Mouse (Mus musculus) C2C12 (cell line): ENCODE measurements around the gene Col5a3. TPM values are rescaled to one million over a fixed set of nuclear protein-coding genes. Genes with fewer than 3 reads are reported as not detected.

ENCODE experiments used
- H3K27me3 ChIP-seq: one replicate; pipeline ENCODE4 v1.6.1; 2011; ENCODE audit not compliant: control insufficient read depth, insufficient read depth, insufficient read length
- H3K36me3 ChIP-seq: one replicate; pipeline ENCODE4 v1.6.1; 2011; ENCODE audit not compliant: control insufficient read depth, insufficient read depth
- H3K4me3 ChIP-seq: one replicate; pipeline ENCODE4 v1.5.1; 2011; ENCODE audit warnings: mild to moderate bottlenecking, control low read depth; ENCODE audit not compliant: poor library complexity, insufficient read depth, severe bottlenecking
- H3K79me2 ChIP-seq: one replicate; pipeline ENCODE4 v1.6.1; 2011; ENCODE audit not compliant: control insufficient read depth, insufficient read depth
- H3K79me3 ChIP-seq: one replicate; pipeline ENCODE4 v1.6.1; 2011; ENCODE audit warnings: low read depth, control low read depth
- H3ac ChIP-seq: one replicate; pipeline ENCODE3; 2011; ENCODE audit warnings: low read depth; ENCODE audit not compliant: control insufficient read depth, insufficient read length
- CEBPB ChIP-seq: IDR thresholded peaks from one replicate; pipeline ENCODE4 v1.6.1; 2011; ENCODE audit warnings: low read depth, mild to moderate bottlenecking, control low read depth, moderate library complexity
- CTCF ChIP-seq: IDR thresholded peaks from one replicate; pipeline ENCODE4 v1.5.1; 2011; ENCODE audit not compliant: control insufficient read depth, insufficient read depth, insufficient read length
- FOSL1 ChIP-seq: IDR thresholded peaks from one replicate; pipeline ENCODE4 v1.8.0; 2011; ENCODE audit warnings: mild to moderate bottlenecking, low read length; ENCODE audit not compliant: poor library complexity, insufficient read depth, severe bottlenecking
- MAX ChIP-seq: IDR thresholded peaks from one replicate; pipeline ENCODE4 v1.6.1; 2011; ENCODE audit warnings: mild to moderate bottlenecking, control low read depth
- MYOD1 ChIP-seq: IDR thresholded peaks from one replicate; pipeline ENCODE4 v1.6.1; 2011; ENCODE audit warnings: low read depth; ENCODE audit not compliant: control insufficient read depth, insufficient read length
- MYOG ChIP-seq: IDR thresholded peaks from one replicate; pipeline ENCODE4 v1.6.1; 2011; ENCODE audit not compliant: control insufficient read depth, insufficient read length; ENCODE audit errors: extremely low read depth
- USF1 ChIP-seq: IDR thresholded peaks from one replicate; pipeline ENCODE4 v1.6.1; 2011; ENCODE audit warnings: low read depth, mild to moderate bottlenecking, control low read depth, moderate library complexity
- polyA plus RNA-seq: library from polyadenylated mRNA; unstranded; fragments of >200 nt; fragmentation: generic; extraction: Trizol; gene quantifications from one replicate; pipeline ENCODE4 v1.2.1, GENCODE M21; 2012; ENCODE audit warnings: missing spikeins

Col5a3 gene
- polyA plus RNA-seq, 1 experiment = 1.3 TPM

DNA sequence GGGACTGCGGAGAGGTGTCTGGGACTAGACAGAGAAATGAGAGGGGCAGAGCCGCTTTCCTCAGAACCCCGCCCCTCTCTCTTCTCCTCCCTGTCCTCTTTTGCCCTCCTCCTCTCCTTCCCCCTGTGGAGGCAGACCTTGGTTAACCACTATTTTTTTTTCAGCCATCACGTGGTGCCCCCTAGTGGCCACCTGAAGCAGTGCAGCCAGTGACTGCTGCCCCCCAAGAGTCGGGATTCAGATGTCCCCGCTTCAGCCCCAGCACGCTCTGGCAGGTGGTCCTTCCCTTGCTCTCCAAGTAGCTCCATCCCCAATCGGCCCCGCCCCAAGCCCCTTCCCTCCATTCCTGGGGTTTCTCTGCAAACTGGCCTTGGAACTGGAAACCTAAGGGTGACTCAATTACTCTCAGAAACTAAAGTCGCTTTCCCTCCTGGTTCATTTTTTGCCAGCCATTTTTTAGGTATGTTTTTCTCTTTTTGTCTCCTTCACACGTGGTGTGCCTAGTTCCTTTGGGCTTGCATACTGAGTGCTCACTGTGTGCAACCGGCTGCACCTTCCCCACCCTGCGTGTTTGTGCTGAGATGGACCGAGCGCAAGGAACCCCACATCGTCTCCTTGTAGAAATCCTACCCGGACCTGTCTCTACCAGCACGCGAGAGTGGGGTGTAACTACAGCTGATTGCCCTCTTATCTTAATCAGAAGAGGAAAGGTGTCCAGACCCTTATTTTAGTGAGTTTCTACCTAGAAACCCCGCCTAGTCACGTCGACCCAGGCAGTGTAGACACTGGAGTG lies 70.7 kb downstream of the Col5a3 start:
- H3K79me3 ChIP-seq = no peaks in the 10 kb centered on the region
- no peaks in the 10 kb centered on the region for H3K79me2 ChIP-seq
- no peak overlapping the region for H3ac ChIP-seq
- TF ChIP-seq CEBPB (no peak), CTCF (peak; percentile 62)
- no peak overlapping the region for H3K4me3 ChIP-seq
- H3K27me3 ChIP-seq = peaks cover 45% of the 10 kb centered on the region
- H3K36me3 ChIP-seq = no peaks in the 10 kb centered on the region

DNA sequence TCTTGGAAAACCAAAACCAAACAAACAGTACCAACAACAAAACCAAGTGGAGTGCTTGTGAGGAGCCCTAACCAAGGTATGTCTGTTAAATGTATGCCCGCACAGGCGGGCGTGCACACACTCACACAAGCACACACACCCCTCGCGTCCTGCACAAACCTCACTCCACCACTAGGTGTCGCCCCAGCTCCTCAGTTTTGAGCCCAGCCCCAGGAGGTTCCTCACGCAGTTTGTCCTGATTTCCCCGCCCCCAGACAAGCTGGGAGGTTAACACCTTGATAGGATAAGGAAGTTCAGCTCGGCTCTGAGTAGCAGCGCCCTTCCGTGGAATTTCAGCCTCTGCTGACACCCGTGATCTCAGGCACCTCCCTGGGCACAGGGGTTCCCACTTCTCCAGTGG lies 74.5 kb downstream of the Col5a3 start:
- TF ChIP-seq MYOD1 (no peak), CEBPB (no peak), MAX (no peak), FOSL1 (no peak), CTCF (peak; percentile 97), MYOG (no peak), USF1 (no peak)
- Histone ChIP-seq H3K4me3 (no peak overlapping the region), H3ac (peak overlapping the region; percentile 45), H3K79me3 (no peaks in the 10 kb centered on the region), H3K36me3 (no peaks in the 10 kb centered on the region), H3K79me2 (no peaks in the 10 kb centered on the region), H3K27me3 (peaks cover 20% of the 10 kb centered on the region)

DNA sequence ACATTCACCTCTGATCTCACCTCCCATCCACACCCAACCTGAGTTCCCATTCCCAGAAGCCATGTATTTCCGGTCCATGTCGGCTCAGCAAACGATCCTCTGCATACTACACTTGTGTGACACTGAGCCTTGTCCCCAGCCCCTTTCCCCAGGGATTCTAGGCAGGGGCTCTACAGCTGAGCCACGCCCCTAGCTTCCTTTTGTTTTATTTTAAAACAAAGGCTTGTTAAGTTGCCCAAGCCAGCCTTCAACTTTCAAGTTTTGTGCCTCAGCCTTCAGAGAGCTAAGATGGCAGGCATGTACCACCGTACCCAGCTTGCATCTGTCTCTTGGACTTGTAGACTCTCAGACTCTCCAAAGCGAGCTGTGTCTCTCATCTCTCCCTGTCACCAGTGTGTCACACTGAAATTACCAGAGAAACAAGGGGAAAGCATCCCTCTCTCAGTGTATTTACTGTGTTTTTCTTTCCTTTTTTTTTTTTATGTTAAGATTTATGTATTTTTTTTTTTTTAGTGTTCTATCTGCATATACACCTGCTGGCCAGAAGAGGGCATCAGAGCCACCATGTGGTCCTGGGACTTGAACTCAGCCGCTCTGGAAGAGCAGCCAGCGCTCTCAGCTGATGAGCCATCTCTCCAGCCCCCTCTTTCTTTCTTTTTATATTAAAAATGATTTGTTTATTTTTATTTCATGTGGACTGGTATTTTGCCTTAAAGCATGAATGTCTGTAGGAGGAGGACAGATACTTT lies 76.4 kb downstream of the Col5a3 start:
- TF ChIP-seq CTCF = no peak
- TF ChIP-seq USF1 = no peak
- TF ChIP-seq CEBPB = no peak
- TF ChIP-seq MYOG = no peak
- Histone ChIP-seq H3K79me2 (no peaks in the 10 kb centered on the region), H3ac (no peak overlapping the region), H3K79me3 (no peaks in the 10 kb centered on the region), H3K27me3 (peaks cover 17% of the 10 kb centered on the region), H3K4me3 (no peak overlapping the region), H3K36me3 (no peaks in the 10 kb centered on the region)

DNA sequence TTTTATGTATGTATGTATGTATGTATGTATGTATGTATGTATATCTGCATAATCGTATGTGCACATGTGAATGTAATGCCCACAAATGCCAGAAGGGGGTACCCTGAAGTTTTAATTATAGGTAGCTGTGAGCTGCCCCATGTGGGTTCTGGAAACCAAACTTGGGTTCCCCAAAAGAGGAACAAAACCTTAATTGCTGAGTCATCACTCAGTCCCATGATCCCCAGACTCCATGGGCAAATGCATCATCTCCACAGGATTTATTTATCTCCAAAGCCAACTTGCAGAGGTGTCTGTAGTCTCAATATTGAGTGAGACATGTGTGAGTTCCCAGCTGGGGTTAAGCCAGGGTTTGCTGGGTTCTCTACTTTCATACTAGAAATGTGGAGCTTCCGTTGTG lies 77.6 kb downstream of the Col5a3 start:
- H3K4me3 ChIP-seq = no peak overlapping the region
- no peak overlapping the region for H3ac ChIP-seq
- TF ChIP-seq FOSL1 (no peak), CEBPB (no peak), MAX (no peak), MYOG (no peak), CTCF (no peak), MYOD1 (no peak), USF1 (no peak)
- H3K79me3 ChIP-seq = no peaks in the 10 kb centered on the region
- H3K79me2 ChIP-seq = no peaks in the 10 kb centered on the region
- peaks cover 26% of the 10 kb centered on the region for H3K27me3 ChIP-seq
- no peaks in the 10 kb centered on the region for H3K36me3 ChIP-seq

DNA sequence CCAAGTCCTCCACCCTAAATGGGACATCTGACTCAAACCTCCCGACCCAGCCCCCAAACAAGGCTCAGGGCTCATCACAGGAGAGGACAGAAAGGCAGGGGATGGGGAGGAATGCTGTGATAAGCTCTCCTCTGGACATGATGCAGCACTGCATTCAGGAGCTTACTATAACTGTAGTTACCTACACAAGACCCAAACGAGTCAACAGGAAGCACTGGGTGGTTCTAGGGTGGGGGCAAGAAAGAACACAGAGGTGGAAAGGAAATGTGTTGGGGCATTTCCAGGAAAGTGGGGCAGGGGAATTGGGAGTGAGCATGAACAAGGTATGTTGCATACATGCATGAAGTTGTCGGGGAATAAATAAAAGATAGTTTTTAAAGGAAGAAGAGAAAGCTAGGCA lies 80.2 kb downstream of the Col5a3 start:
- Histone ChIP-seq H3K27me3 (peaks cover 29% of the 10 kb centered on the region), H3K4me3 (no peak overlapping the region)
- no peak for TF ChIP-seq MAX
- no peak for TF ChIP-seq CTCF

DNA sequence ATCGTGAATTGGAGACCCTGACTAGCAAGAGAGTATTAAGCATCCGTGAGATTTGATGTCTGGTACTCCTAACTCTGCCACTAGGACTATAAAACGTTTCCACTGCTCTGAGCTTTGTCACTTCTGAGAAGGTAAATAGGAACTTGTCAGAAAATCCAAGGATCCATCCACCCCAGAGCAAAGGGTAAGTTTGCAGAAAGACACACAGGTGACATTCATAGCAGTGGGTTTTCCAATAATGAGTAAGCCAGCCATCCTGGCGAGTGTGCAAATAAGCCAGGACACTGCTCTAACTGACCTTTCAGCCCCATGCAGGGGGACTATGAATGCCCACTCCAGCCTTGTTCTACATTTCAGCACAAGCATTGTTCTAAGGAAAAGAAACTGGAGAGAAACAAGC lies 83.1 kb downstream of the Col5a3 start:
- Histone ChIP-seq H3K4me3 (no peak overlapping the region), H3K36me3 (no peaks in the 10 kb centered on the region), H3K79me3 (no peaks in the 10 kb centered on the region), H3K79me2 (no peaks in the 10 kb centered on the region), H3ac (no peak overlapping the region), H3K27me3 (peaks cover 25% of the 10 kb centered on the region)
- no peak for TF ChIP-seq FOSL1
- no peak for TF ChIP-seq USF1
- TF ChIP-seq MYOD1 = no peak
- no peak for TF ChIP-seq CTCF
- TF ChIP-seq MAX = no peak
- TF ChIP-seq CEBPB = no peak
- no peak for TF ChIP-seq MYOG

More for the DNA sequence above, 80.2 kb downstream of the Col5a3 start:
- Histone ChIP-seq H3K79me3 (no peaks in the 10 kb centered on the region), H3K79me2 (no peaks in the 10 kb centered on the region), H3K36me3 (no peaks in the 10 kb centered on the region), H3ac (no peak overlapping the region)
